Mouse (Mus musculus) testis, adult 2 months (tissue): ENCODE results near the gene Bbs2.

Source experiments
- CTCF ChIP-seq: fragments of 200-500 bp; IDR thresholded peaks from 2 replicates; pipeline ENCODE4 v1.5.1; 2012; ENCODE audit warnings: low read depth, mild to moderate bottlenecking, inconsistent platforms, low read length, moderate library complexity; ENCODE audit not compliant: control insufficient read depth, insufficient read depth, insufficient replicate concordance
- POLR2A ChIP-seq: fragments of 200-500 bp; IDR thresholded peaks from 2 replicates; pipeline ENCODE4 v1.6.1; 2012; ENCODE audit warnings: low read depth, mild to moderate bottlenecking, inconsistent platforms, low read length, moderate library complexity; ENCODE audit not compliant: control insufficient read depth

DNA sequence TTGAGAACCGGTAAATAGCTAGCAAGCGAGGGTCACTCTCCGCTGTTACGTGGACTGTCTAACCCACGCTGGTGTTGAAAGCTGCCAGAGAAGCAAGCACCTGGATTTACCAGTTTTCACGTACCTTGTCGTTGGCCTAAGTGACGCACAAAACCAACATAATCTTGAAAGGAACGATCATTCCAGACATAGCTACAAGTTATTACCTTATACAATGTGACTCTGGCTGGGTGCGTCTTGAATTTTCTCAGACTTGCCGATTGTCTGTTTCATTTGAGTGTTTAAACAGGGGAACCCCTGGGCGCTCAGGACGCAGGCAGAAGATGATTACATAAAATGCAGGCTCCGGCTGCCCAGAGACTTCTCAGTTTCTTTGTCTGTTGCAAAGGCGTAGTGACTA lies 60.9 kb downstream of the Bbs2 start:
- no peak for TF ChIP-seq CTCF
- TF ChIP-seq POLR2A = no peak
